Comparison of ENCODE assay signal across 8 mouse cellular contexts in the genomic region with DNA sequence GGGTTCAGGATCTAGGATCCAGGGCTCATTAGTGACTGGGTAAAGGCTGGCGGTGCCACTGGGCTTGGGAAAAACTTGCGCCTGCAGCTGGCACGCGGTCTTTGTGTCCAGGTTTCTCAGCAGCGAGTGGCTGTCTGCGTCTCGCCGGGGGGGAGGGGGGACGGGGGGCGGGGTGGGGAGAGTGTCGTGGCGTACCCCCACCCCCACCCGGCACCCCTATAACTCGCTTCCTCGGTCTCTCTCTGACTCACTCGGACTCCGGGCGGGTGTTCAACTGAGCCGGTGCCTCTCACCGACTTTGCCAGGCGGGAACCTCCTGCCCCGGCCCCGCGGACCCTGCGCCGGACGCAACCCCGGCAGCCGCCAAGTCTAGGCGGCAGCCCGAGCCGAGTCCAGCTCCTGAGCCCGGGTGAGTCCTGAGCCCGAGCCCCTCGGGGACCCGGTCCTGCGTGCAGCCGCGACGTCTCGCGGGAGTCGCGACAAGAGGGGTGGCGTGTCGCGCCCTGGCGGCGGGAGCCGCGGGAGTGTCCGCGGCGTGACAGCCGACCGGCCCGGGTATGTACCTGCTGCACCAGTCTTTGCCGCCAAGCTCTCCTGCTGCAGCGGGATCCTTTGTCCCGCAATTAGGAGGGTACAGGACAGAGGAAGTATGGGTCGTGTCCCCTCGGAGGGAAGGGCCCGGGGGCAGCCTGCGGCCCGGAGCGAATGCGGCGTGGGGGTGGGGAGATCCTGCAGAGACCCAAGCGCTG. TPM values are rescaled to one million over a fixed set of nuclear protein-coding genes. Genes with fewer than 3 reads are reported as not detected.
A peak's percentile ranks its signal among the peaks of the same experiment; 100 is the strongest.
DNase-seq lines count a peak whose midpoint lies in the region; ATAC-seq and TF ChIP-seq lines count a peak whose summit lies in the region.

No protein-coding gene starts in this region.

- ATAC-seq in hindbrain, embryonic 15.5 days (ENCODE audit: low FRiP score, low read depth): peak; percentile 31
- peak; percentile 57 for ATAC-seq in midbrain, embryonic 14.5 days (ENCODE audit: low FRiP score, low TSS enrichment)
- no peak for ATAC-seq in erythroblast, adult 5-6 weeks (replicated peaks; ENCODE audit: low FRiP score, poor library complexity, severe bottlenecking)

- TF ChIP-seq CTCF in kidney, adult 2 months (conservative IDR thresholded peaks at IDR 0.05; ENCODE audit: insufficient read depth, insufficient read length, low read depth, low read length): no peak

- peak overlapping the region; percentile 98 for H3K4me2 ChIP-seq in hindbrain, embryonic 15.5 days
- H3K4me2 ChIP-seq in midbrain, embryonic 14.5 days (ENCODE audit: low read length): peak overlapping the region; percentile 95

- H3K9ac ChIP-seq in hindbrain, embryonic 15.5 days: peak overlapping the region; percentile 71
- peak overlapping the region; percentile 68 for H3K9ac ChIP-seq in midbrain, embryonic 14.5 days (replicated peaks; ENCODE audit: low read length)

- no peak for DNase-seq in kidney, adult 2 months
- no peak for DNase-seq in kidney, postnatal 25 days
- peak; percentile 19 for DNase-seq in Muller cell, postnatal 12 days (ENCODE audit: inconsistent ontology term)
- DNase-seq in embryo, embryonic 10 days (ENCODE audit: low spot score): peak; percentile 25
- DNase-seq in midbrain, embryonic 14.5 days: peak; percentile 68
- no peak for DNase-seq in right cerebral cortex, adult 18-20 months

- H3K27me3 ChIP-seq in kidney, adult 2 months (replicated peaks; ENCODE audit: control insufficient read depth, insufficient read depth, low read length): peaks cover 7% of the 10 kb centered on the region
- H3K27me3 ChIP-seq in hindbrain, embryonic 15.5 days: peaks cover 31% of the 10 kb centered on the region
- H3K27me3 ChIP-seq in midbrain, embryonic 14.5 days (ENCODE audit: control insufficient read depth, insufficient read depth, low read length): peaks cover 37% of the 10 kb centered on the region

- H3K27ac ChIP-seq in kidney, adult 2 months (ENCODE audit: insufficient read depth, low read depth, low read length): no peak overlapping the region
- H3K27ac ChIP-seq in hindbrain, embryonic 15.5 days (replicated peaks): no peak overlapping the region
- H3K27ac ChIP-seq in midbrain, embryonic 14.5 days (replicated peaks; ENCODE audit: low read depth, low read length): peak overlapping the region; percentile 45; the same call in 1 of the 2 replicates

- WGBS in kidney, adult 2 months: 2% methylated on average over 68 of the region's 69 CpGs
- under 1% methylated on average over 61 of the region's 69 CpGs for WGBS in hindbrain, embryonic 15.5 days
- under 1% methylated on average over 67 of the region's 69 CpGs for WGBS in midbrain, embryonic 14.5 days

- H3K36me3 ChIP-seq in kidney, adult 2 months (ENCODE audit: control insufficient read depth, insufficient read depth, low read length): no peaks in the 10 kb centered on the region
- H3K36me3 ChIP-seq in hindbrain, embryonic 15.5 days: no peaks in the 10 kb centered on the region
- H3K36me3 ChIP-seq in midbrain, embryonic 14.5 days (ENCODE audit: control insufficient read depth, insufficient read depth, low read length): no peaks in the 10 kb centered on the region

- no peaks in the 10 kb centered on the region for H3K4me1 ChIP-seq in kidney, adult 2 months (ENCODE audit: control insufficient read depth, insufficient read depth, low read length)
- peaks cover 51% of the 10 kb centered on the region for H3K4me1 ChIP-seq in hindbrain, embryonic 15.5 days (replicated peaks)
- peaks cover 33% of the 10 kb centered on the region for H3K4me1 ChIP-seq in midbrain, embryonic 14.5 days (ENCODE audit: control insufficient read depth, insufficient read depth, low read length)

- TF ChIP-seq POLR2A in kidney, adult 2 months (IDR thresholded peaks at IDR 0.05; ENCODE audit: low read depth, low read length): no peak

- H3K9me3 ChIP-seq in hindbrain, embryonic 15.5 days: no peaks in the 10 kb centered on the region
- no peaks in the 10 kb centered on the region for H3K9me3 ChIP-seq in midbrain, embryonic 14.5 days (ENCODE audit: control insufficient read depth, low read length)

- H3K4me3 ChIP-seq in kidney, adult 2 months (ENCODE audit: insufficient read depth, low read depth, low read length): peak overlapping the region; percentile 19; the same call in 1 of the 2 replicates
- peak overlapping the region; percentile 60 for H3K4me3 ChIP-seq in hindbrain, embryonic 15.5 days
- peak overlapping the region; percentile 59 for H3K4me3 ChIP-seq in midbrain, embryonic 14.5 days (replicated peaks; ENCODE audit: low read depth, low read length)

RNA-seq across cellular contexts. Expression of a gene that starts 1.0 kb away (rescaled TPM):
- polyA plus RNA-seq in kidney, adult 2 months (2012; rRNA removed): not detected in 2 replicates
- 11.7 and 13.7 TPM in 2 replicates for polyA plus RNA-seq in hindbrain, embryonic 15.5 days (2015; fragmentation: Nextera tagmentation; extraction: Ambion mirVana)
- 21.1 and 22.8 TPM in 2 replicates for polyA plus RNA-seq in midbrain, embryonic 14.5 days (2014; fragmentation: Nextera tagmentation; extraction: Ambion mirVana)
- total RNA-seq in erythroblast, adult 5-6 weeks (2015; ENCODE audit: low replicate concordance): not detected in 2 replicates
- 0.94 and 3.6 TPM in 2 replicates for total RNA-seq in erythroblast, adult 5-6 weeks (2017; ENCODE audit: low replicate concordance)

Comparison
In these comparisons a context has a peak if more than half of its experiments do, and no peak if none do; other contexts are left out.
1. DNase-seq: peak in Muller cell, postnatal 12 days (single experiment), embryo, embryonic 10 days (single experiment) and midbrain, embryonic 14.5 days (single experiment); none in kidney, adult 2 months (single experiment), kidney, postnatal 25 days (0 of 2) and right cerebral cortex, adult 18-20 months (single experiment).
2. RNA of a gene that starts 1.0 kb away (polyA plus RNA-seq): 21.1 to 22.8 TPM in midbrain, embryonic 14.5 days and 11.7 to 13.7 TPM in hindbrain, embryonic 15.5 days; not detected in kidney, adult 2 months; every median in the first group is over 10 times any median in the second.
3. Peak in every context shown above with its lines, with median percentiles within 50 percentile points of each other: H3K4me3 ChIP-seq.